Mouse (Mus musculus) kidney, adult 2 months (tissue): Measurements from ENCODE around the gene Zfp109. TPM values are rescaled to one million over a fixed set of nuclear protein-coding genes. Genes with fewer than 3 reads are reported as not detected.
"Not testable (repeated sequence)": the region's sequence is repeated elsewhere in the genome, so short reads cannot be mapped to it uniquely, and the experiment has no call there.

Experiments used
- DNase-seq: peaks from one replicate; pipeline ENCODE4 v3.0.0; 2021
- H3K27ac ChIP-seq: fragments of 200-500 bp; 2 replicates; pipeline ENCODE4 v1.5.1; 2012; ENCODE audit warnings: low read depth, low read length, control low read depth, inconsistent platforms; ENCODE audit not compliant: insufficient read depth
- H3K27me3 ChIP-seq: fragments of 200-500 bp; replicated peaks from 2 replicates; pipeline ENCODE4 v1.6.1; 2012; ENCODE audit warnings: mild to moderate bottlenecking, moderate library complexity, low read length, inconsistent platforms; ENCODE audit not compliant: control insufficient read depth, insufficient read depth
- H3K36me3 ChIP-seq: fragments of 200-500 bp; 2 replicates; pipeline ENCODE4 v1.6.1; 2012; ENCODE audit warnings: mild to moderate bottlenecking, moderate library complexity, low read length, inconsistent platforms; ENCODE audit not compliant: control insufficient read depth, insufficient read depth
- H3K4me1 ChIP-seq: fragments of 200-500 bp; 2 replicates; pipeline ENCODE4 v1.6.1; 2011; ENCODE audit warnings: low read length; ENCODE audit not compliant: control insufficient read depth, insufficient read depth
- H3K4me3 ChIP-seq: fragments of 200-500 bp; 2 replicates; pipeline ENCODE4 v1.5.1; 2011; ENCODE audit warnings: mild to moderate bottlenecking, low read depth, low read length, control low read depth; ENCODE audit not compliant: insufficient read depth
- CTCF ChIP-seq: fragments of 200-500 bp; conservative IDR thresholded peaks from 2 replicates; pipeline ENCODE4 v1.5.1; 2011; ENCODE audit warnings: low read depth, mild to moderate bottlenecking, control low read depth, low read length, moderate library complexity, mixed read lengths; ENCODE audit not compliant: insufficient read depth, insufficient read length
- POLR2A ChIP-seq: fragments of 200-500 bp; IDR thresholded peaks from one replicate; pipeline ENCODE4 v1.6.1; 2011; ENCODE audit warnings: low read depth, low read length, control low read depth
- WGBS: fragments of 180-500 bp; shearing (Covaris S2); methylation state at CpG from one replicate; pipeline ENCODE4 v1.1.7; 2018; 5-methylcytosine and 5-hydroxymethylcytosine counted together
- polyA plus RNA-seq: library from polyadenylated mRNA; depleted of rRNA; stranded (reverse); fragments of >200 nt; gene quantifications from 2 replicates; pipeline ENCODE4 v1.2.3, GENCODE M21; 2012; rRNA removed

Zfp109 gene
- polyA plus RNA-seq = 1.9 and 2.3 TPM in 2 replicates

DNA sequence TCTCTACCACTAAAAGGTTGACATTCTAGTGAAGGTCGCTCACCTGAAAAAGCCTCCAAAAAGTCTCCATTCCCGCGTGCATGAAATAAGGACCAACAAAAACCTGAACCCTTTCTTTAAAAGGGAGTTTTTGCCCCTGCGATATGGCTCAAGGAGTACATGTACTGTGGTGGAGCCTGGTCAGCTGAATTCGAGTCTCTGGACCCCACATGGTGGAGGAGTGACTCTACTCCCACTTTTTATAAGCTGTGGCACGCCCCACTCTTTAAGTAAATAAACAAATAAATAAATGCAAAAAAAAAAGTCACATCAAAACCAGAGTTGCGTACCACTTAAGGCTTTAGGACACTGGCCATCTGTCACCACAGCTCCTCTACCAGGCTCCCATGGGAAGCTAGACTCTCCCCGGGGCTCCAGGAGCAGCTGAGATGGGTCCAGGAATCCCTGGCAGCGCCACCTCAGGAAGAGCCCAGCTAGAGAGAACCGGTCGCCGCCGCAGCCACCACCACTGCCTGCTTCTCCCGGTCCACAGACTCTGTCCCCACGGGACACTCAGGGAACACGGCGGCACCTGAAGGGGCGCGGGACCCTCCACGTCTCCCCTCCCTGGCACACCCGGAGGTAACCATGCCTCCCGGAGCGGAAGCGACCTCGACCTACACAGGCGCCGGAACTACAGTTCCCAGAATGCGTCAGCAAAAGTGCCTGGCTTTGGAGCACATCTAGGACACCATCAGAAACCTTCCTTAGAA lies at the start of gene Zfp109:
Zfp109 (minus strand) TSS at position 521 of the 752 bp plus-strand sequence.
- TF ChIP-seq POLR2A (no peak), CTCF (no peak)
- Histone ChIP-seq H3K27me3 (no peaks in the 10 kb centered on the region), H3K36me3 (no peaks in the 10 kb centered on the region), H3K27ac (no peak within 1 kb of the TSS), H3K4me1 (peaks cover 5% of the 10 kb centered on the region; the same call in 1 of the 2 replicates), H3K4me3 (peak within 1 kb of the TSS; percentile 100)
- DNase-seq = peak; percentile 80
- 4% methylated on average over 28 of the region's 28 CpGs for WGBS

DNA sequence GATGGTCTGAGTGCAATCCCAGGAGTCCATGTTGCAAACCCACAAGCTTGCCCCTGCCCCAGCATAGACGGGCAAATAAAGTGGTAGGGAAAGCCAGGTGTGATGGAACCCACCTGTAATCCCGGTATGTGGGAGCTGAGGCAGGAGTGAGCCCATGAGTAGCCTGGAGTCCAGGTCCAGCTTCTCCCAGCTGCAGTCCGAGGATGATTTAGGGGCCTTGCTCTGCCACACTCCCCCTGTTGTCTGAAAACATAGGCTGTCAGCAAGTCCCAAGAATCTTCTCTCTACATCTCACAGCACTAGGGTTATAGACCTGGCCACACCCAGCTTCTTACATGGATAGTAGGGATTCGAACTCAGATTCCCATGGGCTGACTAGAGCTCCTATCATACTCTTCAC lies 49.6 kb upstream of the Zfp109 start:
- WGBS = 86% methylated on average over 4 of the region's 4 CpGs
- H3K4me1 ChIP-seq = no peaks in the 10 kb centered on the region
- TF ChIP-seq CTCF (no peak), POLR2A (no peak)
- no peak for DNase-seq
- no peaks in the 10 kb centered on the region; the same call in 1 of the 2 replicates for H3K36me3 ChIP-seq
- H3K27me3 ChIP-seq = no peaks in the 10 kb centered on the region
- no peak overlapping the region for H3K27ac ChIP-seq
- H3K4me3 ChIP-seq = no peak overlapping the region

DNA sequence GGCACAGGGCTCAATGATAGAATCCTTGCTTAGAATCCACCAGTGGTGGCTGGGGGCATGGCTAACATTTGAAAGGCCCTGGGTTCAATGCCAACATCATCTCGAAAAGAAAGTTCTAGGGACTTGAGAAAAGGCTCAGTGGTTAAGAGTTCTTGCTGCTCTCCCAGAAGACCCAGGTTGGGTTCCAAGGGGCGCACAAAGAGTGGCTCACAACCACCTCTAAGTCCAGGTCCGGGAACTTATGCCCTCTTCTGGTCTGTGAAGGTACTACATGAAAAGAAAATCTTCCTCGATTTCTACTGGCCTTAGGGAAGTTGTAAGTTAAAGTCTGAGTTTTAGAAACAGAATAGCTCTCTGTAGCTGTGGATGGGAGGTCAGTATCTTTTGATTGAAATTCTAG lies 48.7 kb upstream of the Zfp109 start:
- H3K36me3 ChIP-seq = no peaks in the 10 kb centered on the region
- H3K4me1 ChIP-seq = no peaks in the 10 kb centered on the region
- no peak for DNase-seq

DNA sequence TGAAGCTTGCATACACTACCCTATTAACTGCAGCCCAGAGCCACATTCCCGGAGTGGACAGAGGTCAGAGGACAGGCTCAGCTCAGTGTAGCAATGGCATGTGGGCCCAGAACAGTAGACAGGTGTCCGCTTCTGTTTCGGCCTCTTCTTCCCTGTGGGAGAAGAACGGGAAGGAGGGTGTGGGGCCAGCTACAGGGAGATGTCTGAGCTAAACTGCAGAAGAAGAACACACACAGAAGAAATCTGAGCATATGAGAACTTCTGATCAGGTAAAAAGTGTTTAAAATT lies 43.4 kb upstream of the Zfp109 start:
- Histone ChIP-seq H3K27me3 (no peaks in the 10 kb centered on the region), H3K36me3 (peaks cover 1% of the 10 kb centered on the region; the same call in 1 of the 2 replicates), H3K4me3 (no peak overlapping the region), H3K27ac (no peak overlapping the region), H3K4me1 (no peaks in the 10 kb centered on the region)
- DNase-seq = peak; percentile 47
- no peak for TF ChIP-seq CTCF
- no peak for TF ChIP-seq POLR2A
- WGBS = 35% methylated on average over 4 of the region's 4 CpGs

More for the DNA sequence above, 48.7 kb upstream of the Zfp109 start:
- TF ChIP-seq CTCF = peak; percentile 24; the same call in 1 of the 2 replicates
- no peak for TF ChIP-seq POLR2A
- 53% methylated on average over 4 of the region's 4 CpGs for WGBS
- no peaks in the 10 kb centered on the region for H3K27me3 ChIP-seq
- H3K4me3 ChIP-seq = no peak overlapping the region
- H3K27ac ChIP-seq = no peak overlapping the region

DNA sequence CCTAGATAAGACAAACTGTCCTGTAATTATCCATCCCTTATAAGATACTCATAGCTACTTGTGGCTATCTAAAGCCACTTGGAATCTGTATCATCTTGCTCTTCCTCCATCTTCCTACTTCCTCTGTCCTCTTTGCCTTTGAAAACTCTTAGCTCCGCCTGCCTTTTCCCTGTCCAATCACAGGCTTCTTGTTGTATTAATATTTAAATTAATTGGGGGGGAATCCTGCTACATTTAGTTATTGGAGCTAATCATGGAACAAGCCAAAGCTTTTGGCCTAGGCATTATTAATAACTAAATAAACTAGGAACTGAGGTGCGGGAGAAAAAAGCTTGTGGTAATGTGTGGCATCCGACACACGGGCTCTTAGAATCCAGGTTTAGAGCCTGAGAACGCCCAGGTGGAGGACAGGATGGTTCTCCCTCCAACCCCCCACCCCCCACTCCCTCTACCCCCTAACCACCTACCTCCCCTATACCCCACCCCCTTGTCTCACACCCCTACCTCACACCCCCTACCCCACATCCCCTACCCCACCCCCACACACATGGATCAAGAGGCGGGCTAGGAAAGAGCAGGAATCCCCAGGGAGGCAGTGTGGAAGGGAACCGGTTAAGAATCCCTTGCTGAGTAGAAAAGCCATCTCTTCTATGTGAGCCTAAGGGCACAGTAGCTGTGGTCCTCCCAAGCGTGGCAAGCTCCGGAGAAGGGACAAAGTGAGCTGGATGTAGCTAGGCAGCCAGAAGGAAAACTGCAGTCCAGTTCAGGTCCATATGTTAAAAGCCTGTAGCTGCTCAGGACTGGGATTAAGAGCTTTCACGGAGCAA lies 42.9 kb upstream of the Zfp109 start:
- TF ChIP-seq CTCF (no peak), POLR2A (no peak)
- Histone ChIP-seq H3K4me3 (no peak overlapping the region), H3K27me3 (no peaks in the 10 kb centered on the region), H3K36me3 (peaks cover 1% of the 10 kb centered on the region; the same call in 1 of the 2 replicates), H3K27ac (no peak overlapping the region), H3K4me1 (no peaks in the 10 kb centered on the region)
- WGBS = 58% methylated on average over 10 of the region's 10 CpGs
- DNase-seq = no peak

DNA sequence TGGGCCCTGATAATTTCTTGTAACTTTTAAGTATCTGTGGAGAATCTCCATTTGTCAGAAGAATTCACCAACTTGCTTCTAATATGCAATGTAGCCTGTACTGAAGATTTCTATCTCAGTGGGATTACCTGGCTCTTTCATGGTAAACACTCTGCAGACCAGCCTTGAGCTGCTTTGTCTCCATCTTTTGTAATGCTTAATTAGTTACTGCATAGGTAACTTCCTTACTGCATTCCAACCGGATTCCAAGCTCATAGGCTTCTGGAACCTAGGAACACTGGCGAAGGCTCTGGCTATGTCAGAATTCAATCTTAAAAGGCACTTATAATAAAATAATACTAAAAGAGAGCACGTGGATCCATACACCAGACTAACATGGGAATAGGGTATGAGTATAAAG lies 41.4 kb upstream of the Zfp109 start:
- H3K4me1 ChIP-seq, H3K4me3 ChIP-seq, DNase-seq, H3K27ac ChIP-seq, H3K36me3 ChIP-seq, H3K27me3 ChIP-seq: not testable (repeated sequence)
- 83% methylated on average over 3 of the region's 3 CpGs for WGBS

DNA sequence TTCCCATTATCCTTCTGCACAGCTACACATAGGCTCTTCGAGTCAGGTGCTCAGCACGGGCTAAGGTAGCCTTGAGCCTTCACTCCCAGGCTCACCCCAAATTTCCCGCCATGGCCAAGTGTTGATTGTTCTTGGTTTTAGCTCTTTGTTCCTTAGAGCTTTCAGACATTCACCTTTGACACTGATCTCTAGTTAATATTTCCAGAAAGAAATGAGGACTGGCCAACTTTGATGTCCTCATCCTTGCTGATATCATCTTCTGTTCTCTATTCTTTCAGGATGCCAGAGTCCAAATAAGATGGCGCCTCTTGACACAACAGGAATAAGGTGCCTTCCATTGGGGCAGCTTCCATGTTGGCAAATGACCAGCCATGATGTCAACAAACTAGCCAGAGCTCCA lies 37.1 kb upstream of the Zfp109 start:
- 80% methylated on average over 4 of the region's 4 CpGs for whole genome bisulfite sequencing
- no peak overlapping the region for H3K27ac ChIP-seq
- no peak for TF ChIP-seq CTCF
- TF ChIP-seq POLR2A = no peak
- peaks cover 3% of the 10 kb centered on the region; the same call in 1 of the 2 replicates for H3K4me1 ChIP-seq
- peaks cover 7% of the 10 kb centered on the region for H3K36me3 ChIP-seq
- no peak overlapping the region for H3K4me3 ChIP-seq
- peak; percentile 63 for DNase-seq
- no peaks in the 10 kb centered on the region for H3K27me3 ChIP-seq
